Mouse (Mus musculus) limb, embryonic 12.5 days (tissue): ENCODE results near the gene Zbtb7b. TPM values are rescaled to one million over a fixed set of nuclear protein-coding genes. Genes with fewer than 3 reads are reported as not detected.

ENCODE experiments used
- ATAC-seq: fragments of 200-750 bp; cut with Nextera tagmentation; 2 replicates; pipeline ENCODE4 v1.8.0; 2017; ENCODE audit warnings: low read depth, moderate TSS enrichment; ENCODE audit not compliant: insufficient number of reproducible peaks, insufficient read depth, low FRiP score, low TSS enrichment
- H3K27ac ChIP-seq: fragments of 300-500 bp; sonication (generic); 2 replicates; pipeline ENCODE4 v1.5.1; 2016; ENCODE audit warnings: mild to moderate bottlenecking, moderate library complexity
- H3K27me3 ChIP-seq: fragments of 300-500 bp; sonication (generic); 2 replicates; pipeline ENCODE4 v1.6.1; 2016; ENCODE audit warnings: mild to moderate bottlenecking, moderate library complexity
- H3K36me3 ChIP-seq: fragments of 300-500 bp; sonication (generic); 2 replicates; pipeline ENCODE4 v1.6.1; 2016; ENCODE audit warnings: mild to moderate bottlenecking, moderate library complexity
- H3K4me1 ChIP-seq: fragments of 300-500 bp; sonication (generic); replicated peaks from 2 replicates; pipeline ENCODE4 v1.6.1; 2016
- H3K4me2 ChIP-seq: fragments of 300-500 bp; sonication (generic); 2 replicates; pipeline ENCODE4 v1.6.1; 2016; ENCODE audit warnings: mild to moderate bottlenecking, moderate library complexity
- H3K4me3 ChIP-seq: fragments of 300-500 bp; sonication (generic); replicated peaks from 2 replicates; pipeline ENCODE4 v1.5.1; 2016; ENCODE audit warnings: mild to moderate bottlenecking
- H3K9ac ChIP-seq: fragments of 300-500 bp; sonication (generic); replicated peaks from 2 replicates; pipeline ENCODE4 v1.6.1; 2016; ENCODE audit warnings: mild to moderate bottlenecking, moderate library complexity
- H3K9me3 ChIP-seq: fragments of 300-500 bp; sonication (generic); 2 replicates; pipeline ENCODE4 v1.6.1; 2016; ENCODE audit warnings: mild to moderate bottlenecking, moderate library complexity
- WGBS: fragments of 180-500 bp; shearing (Covaris S2); methylation state at CpG from one replicate; pipeline ENCODE4 v1.1.7; 2016; 5-methylcytosine and 5-hydroxymethylcytosine counted together
- polyA plus RNA-seq: library from polyadenylated mRNA; unstranded; fragments of >200 nt; fragmentation: Nextera tagmentation; extraction: Ambion mirVana; gene quantifications from 2 replicates; pipeline ENCODE4 v1.2.1, GENCODE M21; 2016

The Zbtb7b gene
- polyA plus RNA-seq, 1 experiment from 2014 or later = 1.2 TPM

DNA sequence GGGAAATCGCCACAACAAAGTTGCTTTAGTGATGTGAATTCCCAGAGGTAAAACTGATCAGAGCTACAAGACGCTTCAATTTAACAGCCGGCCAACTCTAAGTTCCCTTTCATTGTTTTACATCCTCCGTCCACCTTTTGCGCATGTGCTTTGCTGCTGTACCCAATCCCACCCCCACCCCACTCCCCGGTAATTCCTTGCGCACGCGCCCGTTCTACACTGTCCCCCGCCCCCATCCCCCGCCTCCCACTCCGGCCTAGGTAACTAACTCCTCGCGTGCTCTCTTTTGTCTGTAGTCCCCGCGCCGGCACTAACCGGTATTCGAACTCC is 23.2 kb upstream of the Zbtb7b start:
- peak; percentile 53 for ATAC-seq
- H3K9ac ChIP-seq = peak overlapping the region; percentile 66
- no peaks in the 10 kb centered on the region for H3K27me3 ChIP-seq
- peaks cover 39% of the 10 kb centered on the region for H3K36me3 ChIP-seq
- peak overlapping the region; percentile 60 for H3K4me3 ChIP-seq
- WGBS = 0% methylated on average over 20 of the region's 20 CpGs
- H3K4me1 ChIP-seq = peaks cover 42% of the 10 kb centered on the region
- peak overlapping the region; percentile 97 for H3K27ac ChIP-seq
- peak overlapping the region; percentile 80 for H3K4me2 ChIP-seq
- no peaks in the 10 kb centered on the region for H3K9me3 ChIP-seq

DNA sequence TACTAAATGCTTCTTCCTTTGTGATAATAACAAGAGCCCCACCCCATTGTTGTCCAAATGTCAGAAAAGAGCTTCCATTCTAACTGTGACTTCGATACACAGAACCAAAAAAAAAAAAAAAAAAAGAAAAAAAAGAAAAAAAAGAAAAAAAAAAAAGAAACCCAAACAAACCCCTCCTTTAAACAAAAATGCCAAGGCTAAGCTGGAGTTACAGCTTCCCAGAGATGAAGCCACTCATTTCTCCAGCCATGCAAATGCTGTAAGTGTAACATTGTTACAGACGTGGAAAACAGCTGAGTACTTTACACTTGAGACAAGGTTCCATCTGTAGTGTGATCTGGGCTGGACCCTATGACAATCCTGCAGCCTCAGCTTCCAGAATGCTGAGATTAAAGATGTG is 22.6 kb upstream of the Zbtb7b start:
- 38% methylated on average over 2 of the region's 2 CpGs for WGBS
- Histone ChIP-seq H3K9ac (peak overlapping the region; percentile 66), H3K4me2 (peak overlapping the region; percentile 80), H3K27ac (peak overlapping the region; percentile 97), H3K4me3 (peak overlapping the region; percentile 60), H3K36me3 (peaks cover 36% of the 10 kb centered on the region), H3K27me3 (no peaks in the 10 kb centered on the region), H3K9me3 (no peaks in the 10 kb centered on the region), H3K4me1 (peaks cover 35% of the 10 kb centered on the region)
- no peak for ATAC-seq

DNA sequence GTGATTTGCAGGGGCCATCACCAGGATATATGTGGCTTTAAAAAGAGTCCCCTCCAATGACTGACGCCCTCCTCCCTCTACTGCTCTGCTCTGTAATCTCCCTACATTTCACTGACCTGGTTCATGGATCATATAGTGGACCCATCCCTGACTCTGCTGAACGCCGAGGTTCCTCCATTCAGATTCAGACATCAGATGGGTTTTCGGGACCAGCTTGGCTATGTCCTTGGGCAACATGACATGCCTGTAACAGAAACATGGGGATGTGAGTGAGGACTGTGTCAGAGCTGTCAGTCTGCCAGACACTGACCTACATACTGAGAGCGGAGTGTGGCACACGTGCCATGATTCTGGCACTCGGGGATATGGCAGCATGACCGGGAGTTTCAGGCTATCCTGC is 21.6 kb upstream of the Zbtb7b start:
- no peak for ATAC-seq
- no peak overlapping the region for H3K9ac ChIP-seq
- H3K9me3 ChIP-seq = no peaks in the 10 kb centered on the region
- 0 out of 2 replicates have a peak overlapping the region, but pooled peaks have one; percentile 60 for H3K4me3 ChIP-seq
- no peak overlapping the region for H3K27ac ChIP-seq
- H3K27me3 ChIP-seq = no peaks in the 10 kb centered on the region
- H3K4me1 ChIP-seq = peaks cover 27% of the 10 kb centered on the region
- 98% methylated on average over 8 of the region's 8 CpGs for WGBS
- H3K36me3 ChIP-seq = peaks cover 36% of the 10 kb centered on the region
- H3K4me2 ChIP-seq = peak overlapping the region; percentile 80

DNA sequence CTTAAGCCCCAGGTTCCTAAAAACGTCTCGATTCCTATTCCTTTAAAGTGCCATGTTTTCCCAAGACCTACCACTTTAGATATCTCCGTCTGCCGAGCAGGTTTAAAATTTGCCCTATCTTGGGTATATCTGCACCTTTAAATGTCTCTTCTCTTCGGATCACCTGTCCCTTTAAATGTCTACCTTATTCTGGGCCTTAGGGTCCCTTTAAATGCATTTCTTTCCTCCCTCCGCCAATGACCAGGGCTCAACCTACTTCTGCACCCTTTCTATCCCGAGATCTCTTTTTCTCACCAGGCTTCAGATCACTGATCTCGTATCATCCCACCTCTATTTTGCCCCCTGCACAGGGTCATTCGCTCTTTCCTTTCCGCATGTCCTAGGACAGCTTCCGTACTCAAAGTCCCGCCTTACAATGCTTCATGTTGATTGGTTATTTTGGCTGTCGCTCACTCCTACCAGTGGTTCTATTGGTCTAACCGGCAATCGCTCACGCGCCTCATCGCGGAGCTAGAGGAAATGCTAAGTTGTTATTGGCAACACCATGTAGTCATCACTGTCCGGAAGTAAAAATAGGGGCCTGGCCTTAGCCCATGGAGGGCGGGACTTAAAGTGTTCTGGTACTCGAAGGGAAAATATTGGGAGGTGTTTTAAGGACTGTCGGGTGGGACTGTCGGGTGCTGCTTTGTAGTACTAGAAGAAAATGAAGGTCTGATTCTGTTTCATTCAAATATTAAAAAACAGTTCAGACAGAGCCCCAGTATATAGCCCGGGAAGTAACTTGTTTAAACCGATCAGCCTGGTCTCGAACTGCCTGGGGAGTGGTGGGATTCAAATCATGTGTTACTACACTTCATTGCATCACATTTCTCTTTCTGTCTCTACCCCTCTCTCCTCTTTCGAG is 17.2 kb upstream of the Zbtb7b start, which contains the start of gene Flad1:
Gene Flad1, minus strand, starts transcription at position 381 of the 904 bp plus-strand sequence.
- no peaks in the 10 kb centered on the region for H3K9me3 ChIP-seq
- no peaks in the 10 kb centered on the region for H3K27me3 ChIP-seq
- H3K4me2 ChIP-seq = peak within 1 kb of the TSS; percentile 68
- peaks cover 13% of the 10 kb centered on the region for H3K4me1 ChIP-seq
- peak within 1 kb of the TSS; percentile 53 for H3K9ac ChIP-seq
- peak within 1 kb of the TSS; percentile 45; the same call in 1 of the 2 replicates for H3K27ac ChIP-seq
- peak within 1 kb of the TSS; percentile 55 for H3K4me3 ChIP-seq
- peak; percentile 99 for ATAC-seq
- H3K36me3 ChIP-seq = peaks cover 56% of the 10 kb centered on the region
- 8% methylated on average over 28 of the region's 28 CpGs for WGBS

DNA sequence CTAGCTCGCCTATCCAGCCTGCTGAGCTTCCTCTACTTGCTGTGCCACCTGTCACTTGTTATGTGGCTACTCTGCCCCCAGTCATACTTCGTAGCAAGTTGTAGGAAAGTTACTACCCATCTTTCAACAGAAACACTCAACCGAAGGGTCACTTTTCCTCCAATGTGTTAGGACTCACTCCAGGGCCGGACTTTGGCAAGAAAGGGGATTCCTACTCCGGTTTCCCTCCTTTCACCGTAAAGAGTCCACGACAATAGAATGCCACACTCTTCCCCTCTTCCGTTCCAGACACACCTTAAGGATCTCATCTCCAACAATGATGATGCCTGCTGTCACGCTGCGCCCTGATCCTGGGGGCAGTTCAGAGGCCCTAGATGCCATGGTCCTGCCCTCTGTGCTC is 16.3 kb upstream of the Zbtb7b start:
- 78% methylated on average over 10 of the region's 10 CpGs for WGBS
- Histone ChIP-seq H3K9me3 (no peaks in the 10 kb centered on the region), H3K9ac (peak overlapping the region; percentile 53), H3K4me1 (peaks cover 6% of the 10 kb centered on the region), H3K36me3 (peaks cover 49% of the 10 kb centered on the region), H3K27ac (no peak overlapping the region), H3K4me2 (peak overlapping the region; percentile 68), H3K27me3 (no peaks in the 10 kb centered on the region), H3K4me3 (peak overlapping the region; percentile 55)
- ATAC-seq = no peak

DNA sequence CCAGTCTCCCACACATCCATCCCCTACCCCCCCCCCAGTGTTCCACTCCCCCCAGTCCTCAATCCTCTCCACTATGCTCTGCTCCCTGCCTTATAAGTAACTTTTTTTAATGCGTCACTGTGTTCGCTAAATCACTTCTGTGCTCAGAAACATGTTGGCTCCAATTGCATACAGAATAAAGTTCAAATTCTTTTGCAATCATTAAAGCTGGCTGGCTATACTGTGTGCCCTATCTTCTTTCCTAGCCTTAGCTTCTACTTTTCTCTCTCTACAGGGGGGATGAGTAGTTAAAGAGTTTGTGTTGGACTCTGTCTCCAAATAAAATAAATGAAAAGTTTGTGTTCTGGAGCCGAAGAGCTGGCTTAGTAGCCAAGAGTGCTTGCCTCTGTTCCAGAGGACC is 15.1 kb upstream of the Zbtb7b start:
- H3K9me3 ChIP-seq = no peaks in the 10 kb centered on the region
- peaks cover 6% of the 10 kb centered on the region for H3K4me1 ChIP-seq
- no peaks in the 10 kb centered on the region for H3K27me3 ChIP-seq
- WGBS = 95% methylated on average over 3 of the region's 3 CpGs
- no peak overlapping the region for H3K4me2 ChIP-seq
- ATAC-seq = no peak
- H3K4me3 ChIP-seq = no peak overlapping the region
- no peak overlapping the region for H3K27ac ChIP-seq
- H3K36me3 ChIP-seq = peaks cover 43% of the 10 kb centered on the region
- H3K9ac ChIP-seq = no peak overlapping the region

DNA sequence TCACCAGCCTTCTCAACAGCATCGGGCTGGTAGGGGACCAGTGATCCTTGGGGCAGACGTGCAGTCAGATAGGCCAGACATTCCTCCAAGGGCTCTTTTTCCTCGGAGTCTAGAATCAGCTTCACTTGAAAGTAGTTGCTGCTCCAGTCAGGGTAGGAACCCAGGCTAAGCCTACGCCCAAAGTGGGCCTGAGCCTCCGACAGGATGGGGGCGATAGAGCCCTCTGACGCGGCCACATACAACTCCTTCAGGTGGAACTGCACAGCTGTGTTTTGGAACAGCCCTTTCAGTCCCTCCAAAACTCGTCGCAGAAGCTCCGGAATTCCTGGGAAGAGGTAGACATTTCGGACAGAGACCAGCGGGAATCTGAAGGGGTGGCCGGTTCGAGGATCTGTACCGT is 13.9 kb upstream of the Zbtb7b start:
- Histone ChIP-seq H3K9ac (no peak overlapping the region; the same call in 1 of the 2 replicates), H3K4me1 (peaks cover 6% of the 10 kb centered on the region), H3K4me3 (no peak overlapping the region), H3K36me3 (peaks cover 44% of the 10 kb centered on the region), H3K27ac (no peak overlapping the region), H3K9me3 (no peaks in the 10 kb centered on the region), H3K4me2 (no peak overlapping the region), H3K27me3 (no peaks in the 10 kb centered on the region)
- 58% methylated on average over 16 of the region's 16 CpGs for WGBS
- no peak for ATAC-seq

DNA sequence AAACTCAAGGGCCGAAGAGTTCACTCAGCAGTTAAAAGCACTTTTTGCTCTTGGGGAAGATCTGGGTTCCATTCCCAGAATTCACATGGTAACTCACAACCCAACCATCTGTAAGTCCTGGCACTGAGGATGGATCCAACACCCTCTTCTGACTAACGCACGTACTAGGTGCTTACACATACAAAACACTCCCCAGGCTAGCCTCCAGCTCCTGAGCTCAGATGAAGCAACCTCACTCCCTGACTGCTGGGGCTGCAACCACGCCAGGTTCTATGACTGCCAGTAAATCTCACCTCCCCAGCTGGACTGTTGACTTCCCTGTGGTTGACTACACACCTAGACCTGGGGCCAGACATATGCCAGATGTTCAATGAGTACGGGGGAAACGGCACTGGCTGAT is 12.3 kb upstream of the Zbtb7b start:
- H3K27me3 ChIP-seq = no peaks in the 10 kb centered on the region
- H3K36me3 ChIP-seq = peaks cover 54% of the 10 kb centered on the region
- ATAC-seq = no peak
- H3K9ac ChIP-seq = no peak overlapping the region
- no peak overlapping the region for H3K4me3 ChIP-seq
- H3K4me2 ChIP-seq = no peak overlapping the region
- no peaks in the 10 kb centered on the region for H3K9me3 ChIP-seq
- WGBS = 86% methylated on average over 6 of the region's 6 CpGs
- peaks cover 6% of the 10 kb centered on the region for H3K4me1 ChIP-seq
- H3K27ac ChIP-seq = no peak overlapping the region

DNA sequence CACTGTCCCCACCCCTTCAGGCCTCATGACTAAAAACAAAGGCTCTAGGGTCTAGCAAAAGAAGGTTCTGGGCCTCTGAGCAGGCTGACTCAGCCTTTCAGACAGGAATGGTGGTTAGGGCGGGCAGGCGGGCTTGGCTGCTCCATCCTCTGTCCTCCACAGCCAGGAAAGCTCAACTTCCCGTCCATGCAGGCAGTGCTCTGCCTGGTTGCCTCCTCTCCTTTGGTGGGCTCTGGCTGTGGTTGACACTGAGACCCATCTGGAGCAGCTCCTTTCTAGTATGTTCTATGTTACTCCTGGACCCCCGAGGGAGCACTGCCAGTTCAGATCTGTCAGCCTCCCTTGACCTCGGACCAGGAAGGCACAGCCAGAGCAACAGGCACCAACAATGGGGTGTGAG is 8.1 kb upstream of the Zbtb7b start, which contains the start of gene Lenep:
Gene Lenep, minus strand, starts transcription at position 101 of the 400 bp plus-strand sequence.
- 83% methylated on average over 5 of the region's 5 CpGs for WGBS
- Histone ChIP-seq H3K36me3 (peaks cover 48% of the 10 kb centered on the region), H3K27ac (no peak within 1 kb of the TSS), H3K4me3 (no peak within 1 kb of the TSS), H3K9me3 (no peaks in the 10 kb centered on the region), H3K27me3 (no peaks in the 10 kb centered on the region), H3K9ac (no peak within 1 kb of the TSS), H3K4me2 (no peak within 1 kb of the TSS), H3K4me1 (no peaks in the 10 kb centered on the region)
- ATAC-seq = no peak

DNA sequence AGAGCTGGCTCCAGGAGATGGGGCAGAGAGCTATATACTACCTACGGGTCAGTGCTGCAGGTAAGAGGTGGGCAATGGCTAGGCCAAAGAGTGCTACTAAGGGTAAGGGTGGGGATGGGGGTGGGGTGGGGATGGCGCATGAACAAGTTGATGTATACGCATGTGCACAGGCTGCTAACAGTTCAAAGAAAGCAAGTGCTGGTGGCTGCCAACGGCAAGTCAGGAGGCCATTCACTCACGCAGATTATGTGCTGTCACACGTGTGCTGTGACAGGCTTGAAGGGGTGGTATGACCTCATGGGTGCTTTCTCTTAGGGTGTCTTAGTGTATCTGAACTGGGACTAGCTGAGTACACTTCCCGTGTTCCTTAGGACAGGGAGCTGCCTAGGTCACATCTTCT is 6.8 kb upstream of the Zbtb7b start:
- Histone ChIP-seq H3K4me2 (no peak overlapping the region), H3K27ac (no peak overlapping the region), H3K4me1 (peaks cover 6% of the 10 kb centered on the region), H3K9ac (no peak overlapping the region), H3K4me3 (no peak overlapping the region), H3K27me3 (no peaks in the 10 kb centered on the region), H3K36me3 (peaks cover 38% of the 10 kb centered on the region), H3K9me3 (no peaks in the 10 kb centered on the region)
- no peak for ATAC-seq
- 90% methylated on average over 7 of the region's 7 CpGs for WGBS

DNA sequence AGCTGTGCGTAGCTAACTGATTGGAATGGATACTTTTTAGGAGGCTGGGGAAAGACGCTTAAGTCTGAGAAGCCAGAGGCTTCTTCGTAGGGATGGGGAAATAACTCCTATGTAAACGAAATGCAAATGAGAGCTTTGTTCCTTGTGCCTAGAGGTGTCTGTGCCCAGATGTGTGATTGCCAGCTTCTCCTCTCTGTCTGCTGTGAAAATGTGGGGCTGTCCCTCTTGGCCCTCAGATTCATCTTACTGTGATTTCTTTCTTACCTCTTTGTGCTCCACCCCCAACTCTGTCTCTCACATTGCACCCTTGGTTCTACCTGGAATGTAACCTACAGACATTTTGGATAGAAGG is 2.1 kb upstream of the Zbtb7b start:
- 2% methylated on average over 4 of the region's 4 CpGs for WGBS

More for the DNA sequence above, 2.1 kb upstream of the Zbtb7b start:
- Histone ChIP-seq H3K9me3 (no peaks in the 10 kb centered on the region), H3K9ac (peak overlapping the region; percentile 58), H3K36me3 (peaks cover 5% of the 10 kb centered on the region; the same call in 1 of the 2 replicates), H3K4me1 (peaks cover 47% of the 10 kb centered on the region), H3K4me3 (peak overlapping the region; percentile 53), H3K27ac (peak overlapping the region; percentile 79; the same call in 1 of the 2 replicates), H3K4me2 (peak overlapping the region; percentile 100), H3K27me3 (peaks cover 16% of the 10 kb centered on the region)
- ATAC-seq = no peak
